Mouse (Mus musculus): ENCODE data around the gene Grik4.

DNA sequence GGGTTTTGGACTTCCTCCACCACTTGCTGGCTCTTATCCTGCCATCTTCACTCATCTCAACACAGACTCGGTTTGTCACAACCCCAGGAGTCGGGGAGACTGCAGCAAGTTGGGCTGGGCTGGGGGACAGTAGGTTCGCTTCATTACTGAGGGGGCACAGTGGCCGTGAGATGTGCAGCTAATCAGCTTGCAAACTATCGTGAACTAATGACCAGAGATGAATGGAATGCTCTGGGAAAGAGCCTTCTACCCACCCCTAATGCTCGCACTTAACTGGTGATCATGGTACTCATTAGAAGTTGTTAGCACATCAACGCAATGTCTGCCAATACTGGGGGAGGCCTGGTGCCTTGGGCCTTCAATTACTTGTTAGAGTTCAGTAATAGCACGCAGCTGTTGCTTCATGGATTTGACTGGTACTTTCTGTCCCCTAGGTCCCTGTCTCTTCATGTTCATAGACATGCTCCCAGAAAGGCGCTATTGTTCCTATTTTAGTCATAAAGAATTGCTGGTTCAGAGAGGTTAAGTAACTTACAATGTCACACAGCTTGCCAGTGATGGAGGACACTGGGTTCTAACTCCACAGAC, 211.5 kb downstream of the Grik4 start:
- TF ChIP-seq EP300 (IDR thresholded peaks at IDR 0.05; ENCODE audit: low read depth) = no peak
- TF ChIP-seq CTCF (IDR thresholded peaks at IDR 0.05; ENCODE audit: low read depth) = no peak

Measured in liver, embryonic 14.5 days (tissue).